Mouse (Mus musculus) C2C12 (cell line): ENCODE measurements around the gene Dnajc25.

ENCODE experiments used
- CEBPB ChIP-seq: IDR thresholded peaks from one replicate; pipeline ENCODE4 v1.6.1; 2011; ENCODE audit warnings: low read depth, mild to moderate bottlenecking, control low read depth, moderate library complexity
- CTCF ChIP-seq: IDR thresholded peaks from one replicate; pipeline ENCODE4 v1.5.1; 2011; ENCODE audit not compliant: control insufficient read depth, insufficient read depth, insufficient read length
- FOSL1 ChIP-seq: IDR thresholded peaks from one replicate; pipeline ENCODE4 v1.8.0; 2011; ENCODE audit warnings: mild to moderate bottlenecking, low read length; ENCODE audit not compliant: poor library complexity, insufficient read depth, severe bottlenecking
- MAX ChIP-seq: IDR thresholded peaks from one replicate; pipeline ENCODE4 v1.6.1; 2011; ENCODE audit warnings: mild to moderate bottlenecking, control low read depth
- MYOD1 ChIP-seq: IDR thresholded peaks from one replicate; pipeline ENCODE4 v1.6.1; 2011; ENCODE audit warnings: low read depth; ENCODE audit not compliant: control insufficient read depth, insufficient read length
- MYOG ChIP-seq: IDR thresholded peaks from one replicate; pipeline ENCODE4 v1.6.1; 2011; ENCODE audit not compliant: control insufficient read depth, insufficient read length; ENCODE audit errors: extremely low read depth
- USF1 ChIP-seq: IDR thresholded peaks from one replicate; pipeline ENCODE4 v1.6.1; 2011; ENCODE audit warnings: low read depth, mild to moderate bottlenecking, control low read depth, moderate library complexity

- no peak for TF ChIP-seq CTCF
- no peak for TF ChIP-seq MYOD1
- TF ChIP-seq CEBPB: no peak
- TF ChIP-seq MAX: no peak
- TF ChIP-seq USF1: no peak
- TF ChIP-seq FOSL1: no peak
- no peak for TF ChIP-seq MYOG
Measured at GRCm38 (mm10) chr4:59040397-59041287, 45.8 kb downstream of the Dnajc25 start.
